Mouse (Mus musculus) CH12F3 (cell line): ENCODE data around the gene Hhatl.

Source experiments
- in situ Hi-C: fragments of 300-500 bp; cut with MboI; formaldehyde crosslinking; loops from 2 replicates; pipeline ENCODE4 v1.14.3; 2020; ENCODE audit warnings: low sequenced_read_pairs

The Hhatl gene

DNA sequence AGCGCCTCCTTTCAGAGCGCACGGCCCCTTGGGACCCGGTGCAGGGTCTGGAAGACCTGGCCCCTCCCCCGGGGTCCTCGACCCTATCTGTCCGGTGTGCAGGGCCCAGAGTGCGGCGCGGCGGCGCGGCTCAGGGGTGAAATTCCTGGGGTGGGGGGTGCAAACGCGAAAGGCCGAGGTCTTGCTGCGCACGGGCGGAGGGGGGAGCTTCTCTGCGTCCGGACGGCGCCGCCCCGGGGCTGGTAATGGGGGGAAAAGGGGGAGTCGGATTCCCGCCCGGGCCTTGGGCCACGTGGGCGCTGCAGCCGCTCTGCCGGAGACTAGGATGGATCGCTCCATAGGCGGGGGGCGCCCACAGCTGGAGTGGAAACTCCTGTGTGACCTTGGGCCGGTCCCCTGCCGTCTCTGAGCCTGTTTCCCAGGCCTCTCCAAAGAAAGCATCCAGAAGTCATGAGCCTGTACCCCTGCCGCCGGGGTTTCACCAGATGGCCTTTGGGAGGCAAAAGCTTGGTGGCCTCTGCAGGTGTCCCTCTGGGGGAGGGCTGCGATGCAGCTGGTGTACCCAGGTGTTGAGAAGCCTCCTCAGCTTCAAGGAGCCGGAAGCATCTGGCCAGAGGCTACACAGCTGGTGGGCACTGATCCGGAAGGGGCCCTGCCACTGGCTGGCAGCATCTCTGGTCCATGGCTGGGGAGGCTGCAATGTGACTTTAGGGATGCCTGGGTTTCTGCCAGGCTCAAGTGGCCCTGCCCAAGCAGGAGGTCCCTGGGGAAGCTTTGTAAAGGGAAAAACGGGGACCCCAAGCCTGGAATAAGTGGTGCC, 31.8 kb downstream of the Hhatl start:
- in situ Hi-C loops, result no loop called here

DNA sequence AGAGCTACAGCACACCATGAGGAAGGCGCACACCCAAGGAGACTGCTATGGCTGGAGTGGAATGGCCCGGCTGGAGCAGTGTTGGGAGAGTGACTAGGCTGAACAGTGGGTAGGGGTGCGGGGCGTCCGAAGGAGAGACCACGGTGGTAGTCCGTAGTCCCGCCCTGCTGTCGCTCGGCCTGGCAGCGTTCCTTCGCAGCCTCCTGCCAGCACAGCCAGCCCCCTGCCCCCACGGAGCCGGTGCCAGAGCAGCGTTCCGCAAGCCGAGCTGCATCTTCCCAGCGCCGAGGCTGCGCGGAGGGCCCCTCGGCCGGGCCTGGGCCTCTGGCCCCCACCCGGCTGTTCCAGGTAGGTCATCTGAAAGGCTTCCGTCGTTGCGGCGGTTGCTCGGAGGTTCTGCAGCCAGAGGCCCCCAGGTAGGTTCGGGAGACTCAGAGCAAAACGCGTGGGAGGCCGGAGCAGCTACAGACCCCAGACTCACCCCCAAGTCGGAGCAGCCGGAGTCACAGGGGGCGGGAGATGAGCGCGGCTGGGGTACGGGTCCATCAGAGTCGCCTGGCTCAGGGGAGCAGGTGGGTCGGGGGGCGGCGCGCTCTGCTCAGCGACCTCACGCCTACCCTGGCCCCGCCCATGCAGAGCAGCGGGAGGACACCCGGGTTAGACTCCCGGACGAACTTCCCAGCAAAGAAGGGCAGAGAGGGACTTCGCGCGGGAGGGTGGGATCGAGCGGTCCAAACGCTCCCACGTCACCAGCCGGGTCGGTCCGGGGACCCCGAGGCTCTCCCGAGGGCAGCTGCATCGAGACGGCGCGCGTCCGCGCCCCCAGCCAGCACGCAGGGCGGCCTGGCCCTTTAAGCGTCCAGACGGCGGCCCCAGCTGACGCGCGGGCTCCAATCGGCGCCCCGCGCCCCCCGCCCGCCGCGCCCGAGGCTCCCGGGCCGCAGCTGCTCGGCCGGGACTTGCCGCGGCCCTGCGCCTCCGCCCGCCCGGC, 32.9 kb downstream of the Hhatl start, which contains the start of gene Zfp651:
Gene Zfp651 (plus strand): TSS at position 240 of the 991 bp plus-strand sequence.
- in situ Hi-C loops, result no loop called here

DNA sequence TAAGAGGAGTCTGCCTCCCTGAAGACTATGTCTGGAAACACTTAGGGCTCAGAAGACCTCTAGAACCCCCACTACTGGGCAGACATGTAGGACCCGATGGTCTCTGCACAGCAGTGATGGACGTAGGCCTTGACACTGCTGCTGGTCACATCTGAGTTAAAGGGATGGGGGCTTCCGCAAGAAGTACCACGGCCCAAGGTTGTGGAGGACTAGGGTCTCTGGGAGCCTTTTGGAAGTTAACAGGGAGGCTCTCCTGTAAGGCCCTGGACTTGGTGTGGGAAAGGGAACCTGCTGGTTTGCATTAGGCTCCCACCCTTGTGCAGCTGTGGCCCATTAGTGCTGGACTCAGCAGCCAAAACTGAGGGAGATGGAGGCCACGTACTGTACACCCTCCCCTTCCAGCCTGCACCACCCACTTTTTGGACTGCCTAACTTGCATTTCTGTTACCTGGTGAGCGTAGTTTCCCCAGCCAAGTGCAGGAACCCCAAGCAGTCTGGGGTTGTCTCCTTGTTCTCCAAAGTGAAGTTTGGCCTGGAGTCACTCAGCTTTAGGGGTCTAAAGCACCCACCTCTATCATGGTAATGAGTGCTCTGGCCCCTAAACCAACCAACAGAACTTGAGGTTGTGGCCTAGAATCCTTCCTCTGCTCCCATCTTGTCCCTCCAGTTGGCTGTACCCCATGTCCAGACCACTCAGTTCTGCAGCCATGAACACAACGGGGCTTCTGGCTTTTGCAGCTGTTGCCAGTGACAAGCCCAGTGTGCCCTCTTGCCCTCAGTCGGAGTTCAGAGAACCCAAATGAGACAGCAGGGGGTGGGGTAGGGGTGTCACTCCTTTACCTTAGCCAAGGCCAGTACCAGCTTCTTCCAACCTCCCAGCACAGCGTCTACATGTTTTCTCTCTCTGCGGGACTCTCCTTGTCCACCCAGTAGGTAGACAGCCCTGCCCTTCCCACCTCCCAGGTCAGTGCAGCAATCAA, 34.2 kb downstream of the Hhatl start:
- in situ Hi-C loops, result no loop called here

DNA sequence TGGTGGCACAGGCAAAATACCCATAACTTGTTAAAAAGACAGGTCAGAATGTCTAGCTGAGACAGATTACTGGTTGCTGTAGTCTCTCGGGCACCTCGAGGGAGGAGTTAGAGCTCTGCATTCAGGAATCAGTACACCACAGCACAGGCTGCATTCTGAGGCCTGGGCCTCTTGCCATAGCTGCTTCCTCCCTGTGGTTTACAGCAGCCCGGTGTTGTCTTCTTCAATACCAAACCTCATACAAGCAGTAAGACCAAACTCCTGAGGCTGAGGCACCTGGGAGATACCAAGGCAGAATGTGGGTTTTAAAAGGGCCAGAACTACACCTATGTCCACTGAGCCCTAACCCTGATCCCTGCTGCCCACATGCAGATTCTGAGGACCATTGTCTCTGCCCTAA, 34.9 kb downstream of the Hhatl start:
- in situ Hi-C loops, result no loop called here

DNA sequence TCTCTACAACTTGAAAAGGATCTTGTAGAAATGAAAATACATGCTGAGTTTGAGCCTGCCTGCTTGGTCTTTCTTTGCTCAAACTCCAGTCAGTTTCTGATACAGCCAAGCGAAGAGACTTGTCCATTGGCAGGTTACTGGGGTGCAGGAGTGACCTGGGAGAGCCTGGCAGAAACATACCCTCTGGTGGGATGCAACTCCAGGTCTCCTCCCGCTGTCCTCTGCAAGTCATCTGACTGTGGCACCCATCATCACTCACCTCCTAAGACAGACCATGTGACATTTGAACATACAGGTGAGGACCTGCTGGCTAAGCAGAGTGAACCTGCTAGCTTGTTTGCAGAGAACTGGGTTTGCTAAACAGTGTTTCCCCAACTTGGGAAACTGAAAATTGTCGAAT, 35.5 kb downstream of the Hhatl start:
- in situ Hi-C loops, result no loop called here

DNA sequence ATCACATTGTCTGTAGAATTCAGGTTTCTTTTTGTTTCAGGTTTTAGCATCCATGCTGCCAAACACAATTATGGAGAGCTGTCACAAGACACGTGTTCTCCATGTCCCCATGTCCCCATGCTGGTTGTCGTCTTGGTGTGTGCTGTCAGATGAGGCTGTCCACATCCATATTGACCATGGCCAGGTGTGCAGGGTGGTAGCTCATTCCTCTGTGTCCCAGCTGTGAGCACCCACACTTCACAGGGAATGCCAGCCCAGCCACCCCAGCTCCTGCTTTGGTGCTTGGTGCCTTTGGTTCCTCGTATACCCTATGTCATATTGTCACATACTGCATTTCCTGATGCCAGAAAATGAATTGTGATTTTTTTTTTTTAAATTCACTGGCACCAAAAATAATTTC, 37.7 kb downstream of the Hhatl start:
- in situ Hi-C loops, result no loop called here

DNA sequence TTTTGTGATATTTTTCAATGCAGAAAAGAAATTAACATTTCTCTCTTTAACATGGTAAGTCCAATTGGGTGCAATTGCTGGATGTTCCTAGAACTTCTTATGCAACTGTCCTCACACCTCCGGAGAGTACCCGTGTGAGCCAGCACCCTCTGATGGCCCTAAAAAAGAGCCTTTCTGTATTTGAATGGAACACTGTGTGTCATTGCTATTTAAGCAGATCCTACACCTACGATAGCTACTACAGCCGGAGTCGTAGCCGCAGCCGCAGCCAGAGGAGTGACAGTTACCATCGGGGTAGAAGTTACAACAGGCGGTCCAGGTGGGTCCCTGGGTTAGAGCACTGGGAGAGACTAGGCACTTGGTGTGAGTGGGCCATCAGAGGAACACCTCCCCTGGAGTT, 39.5 kb downstream of the Hhatl start:
- in situ Hi-C loops, result no loop called here

DNA sequence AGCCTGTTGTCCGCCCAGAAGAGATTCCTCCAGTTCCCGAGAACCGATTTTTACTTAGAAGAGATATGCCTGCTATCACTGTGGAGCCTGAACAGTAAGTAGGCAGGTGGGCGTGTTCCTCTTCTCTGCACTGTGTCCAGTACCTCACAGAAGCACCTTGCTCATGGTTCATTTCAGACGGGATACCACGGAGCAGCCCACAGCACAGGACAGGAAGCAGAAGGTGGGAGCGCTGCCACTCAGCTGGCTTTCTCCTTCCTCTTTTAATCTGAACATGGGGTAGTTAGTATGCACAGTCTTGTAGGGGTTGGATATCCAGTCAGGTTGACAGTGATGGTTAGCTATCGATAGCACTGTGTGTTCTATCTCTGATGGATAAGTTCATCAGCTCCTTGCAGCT, 48.3 kb downstream of the Hhatl start:
- in situ Hi-C loops, result no loop called here

DNA sequence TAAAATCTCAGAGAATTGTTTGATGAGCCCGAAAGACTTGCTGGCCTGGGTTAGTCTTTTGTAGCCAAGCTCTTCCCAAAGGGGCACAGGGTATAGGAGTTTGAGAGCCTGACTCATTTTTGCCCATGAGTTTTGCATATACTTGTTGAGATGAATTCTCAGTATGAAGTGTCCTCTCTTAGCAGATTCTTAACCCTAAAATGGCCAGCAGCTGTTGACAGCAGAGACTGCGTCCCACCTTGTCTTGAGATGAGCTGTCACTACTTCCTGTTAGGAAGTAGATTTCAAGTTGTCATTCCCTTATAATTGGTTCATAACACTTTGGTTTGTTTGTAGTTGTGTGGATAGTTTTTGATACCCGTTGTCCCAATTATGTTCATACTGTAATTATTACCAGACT, 51.1 kb downstream of the Hhatl start:
- in situ Hi-C loops, result no loop called here

DNA sequence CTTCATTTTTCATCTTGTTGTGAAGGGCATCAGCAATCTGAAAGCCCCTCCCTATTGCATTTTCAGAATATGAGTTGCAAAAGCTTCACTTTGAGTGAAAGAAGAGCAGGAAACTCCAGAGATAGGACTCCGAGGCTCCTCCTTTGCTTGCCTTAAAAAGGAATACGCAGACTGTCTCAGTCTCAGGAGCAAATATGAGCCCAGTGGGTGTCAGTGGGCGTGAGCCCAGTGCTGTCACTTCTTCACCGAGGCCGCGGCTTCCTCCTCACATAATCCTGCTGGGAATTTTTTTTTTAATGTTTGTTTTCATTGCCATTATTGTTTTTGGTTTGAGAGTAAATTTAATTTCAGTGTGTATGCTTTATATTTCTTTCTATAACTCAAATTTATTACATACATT, 51.8 kb downstream of the Hhatl start:
- in situ Hi-C loops, result no loop called here
